Mouse (Mus musculus) urinary bladder, postnatal 10 days (tissue): ENCODE measurements around the gene Odf3l1.

Experiments used
- DNase-seq: peaks from one replicate; pipeline ENCODE4 v3.0.0; 2022; ENCODE audit warnings: low spot score

Gene Odf3l1

DNA sequence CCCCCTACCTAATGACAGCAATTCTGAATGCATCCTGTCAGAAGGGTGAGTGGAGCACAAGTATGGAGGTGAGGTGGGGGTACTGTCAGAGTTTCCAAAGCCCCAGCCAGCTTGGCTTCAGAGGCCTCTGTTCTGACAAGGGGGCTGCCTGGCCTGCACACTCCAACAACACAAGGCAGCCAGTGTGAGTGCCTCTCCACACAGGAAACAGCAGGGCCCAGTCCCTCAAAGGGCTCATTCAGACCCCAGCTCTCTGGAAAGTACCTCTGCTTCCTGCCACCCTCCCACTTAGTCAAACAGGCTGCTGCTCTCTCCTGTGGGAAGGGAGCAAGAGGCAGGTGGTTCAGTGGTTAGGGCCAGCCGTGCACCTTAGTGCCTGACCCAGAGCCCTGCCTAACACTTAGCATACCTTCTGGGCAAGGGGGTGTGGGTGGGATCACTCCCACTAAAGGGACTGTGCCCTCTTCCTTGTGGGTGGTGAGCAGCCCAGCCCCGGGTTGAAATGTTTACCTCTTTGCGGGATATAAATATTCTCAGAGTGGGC lies 17.1 kb upstream of the Odf3l1 start:
- no peak for DNase-seq

DNA sequence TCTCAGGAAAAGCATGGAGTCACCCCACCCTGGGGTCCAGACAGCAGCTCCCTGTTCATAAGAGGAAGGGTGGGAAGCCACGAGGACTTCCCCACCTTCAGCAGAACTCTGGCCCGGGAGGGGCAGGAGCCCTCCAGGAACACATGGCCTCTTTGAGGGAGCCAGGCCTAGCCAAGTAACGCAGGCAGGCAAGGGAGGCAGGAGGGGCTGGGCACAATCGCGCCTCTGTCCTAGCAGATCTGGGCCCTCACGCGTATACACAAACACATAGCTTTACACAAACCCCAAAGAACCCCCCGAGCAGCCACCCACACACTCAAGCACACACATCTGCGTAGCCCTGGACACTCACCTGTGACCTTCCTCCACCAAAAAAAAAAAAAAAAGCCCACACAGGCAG lies 16.3 kb upstream of the Odf3l1 start:
- DNase-seq, result no peak

DNA sequence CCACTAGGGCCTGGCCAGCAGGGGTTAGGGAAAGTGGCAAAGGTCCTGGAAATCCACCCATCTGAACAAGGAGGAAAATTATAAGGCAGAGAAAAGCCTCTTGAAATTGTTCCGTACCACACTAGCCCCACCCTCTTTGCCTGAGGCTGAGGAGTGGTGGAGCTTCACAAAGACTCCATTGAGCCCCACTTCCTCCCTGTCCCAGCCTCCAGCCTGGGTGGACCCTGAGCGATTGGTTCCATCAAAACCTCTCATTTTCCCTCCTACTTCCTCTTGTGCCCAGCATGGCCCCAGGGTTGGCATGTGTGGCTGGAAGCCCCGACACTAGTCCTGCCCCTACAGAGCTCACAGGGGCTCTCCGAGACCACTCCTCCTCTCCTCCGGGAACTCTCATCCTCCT lies 12.8 kb upstream of the Odf3l1 start:
- DNase-seq, result no peak

DNA sequence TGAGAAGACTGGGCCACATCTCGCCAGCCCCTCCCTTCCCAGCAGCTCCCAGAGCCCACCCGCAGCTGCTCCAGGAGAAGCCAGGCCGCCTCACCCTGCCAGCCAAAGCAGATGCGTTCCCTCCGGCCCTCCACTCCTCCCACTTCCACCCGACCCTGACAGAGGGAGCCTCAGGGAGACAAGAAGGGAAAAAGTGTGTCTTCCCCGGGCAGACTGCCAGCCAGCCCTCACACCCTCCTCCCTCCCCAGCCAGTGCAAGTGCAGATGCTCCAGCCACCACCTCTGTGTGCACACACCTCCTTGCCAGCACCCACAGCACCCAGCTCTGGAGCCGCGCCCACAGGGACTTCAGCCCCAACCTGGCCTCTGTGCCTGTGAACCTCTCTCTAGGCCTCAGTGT lies 12.3 kb upstream of the Odf3l1 start:
- no peak for DNase-seq

DNA sequence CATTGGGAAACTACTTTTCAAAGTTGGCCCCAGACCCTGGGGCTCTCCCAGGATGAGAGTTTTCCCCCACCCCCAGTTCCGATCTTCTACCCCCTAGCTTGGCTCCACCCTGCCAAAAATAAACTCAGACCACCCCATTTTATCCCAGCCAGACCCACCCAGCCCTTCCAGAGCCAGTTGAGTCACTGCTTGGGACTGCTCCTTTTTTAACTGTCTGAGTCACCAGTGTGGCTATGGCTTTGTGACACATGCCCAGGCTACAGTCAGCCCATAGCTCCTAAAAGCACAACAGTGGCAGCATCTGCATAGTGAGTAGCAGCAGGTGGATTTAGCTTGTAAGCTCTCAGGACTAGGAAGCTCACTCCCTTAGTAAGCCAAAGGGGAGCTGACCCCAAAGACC lies 8.6 kb upstream of the Odf3l1 start:
- no peak for DNase-seq

DNA sequence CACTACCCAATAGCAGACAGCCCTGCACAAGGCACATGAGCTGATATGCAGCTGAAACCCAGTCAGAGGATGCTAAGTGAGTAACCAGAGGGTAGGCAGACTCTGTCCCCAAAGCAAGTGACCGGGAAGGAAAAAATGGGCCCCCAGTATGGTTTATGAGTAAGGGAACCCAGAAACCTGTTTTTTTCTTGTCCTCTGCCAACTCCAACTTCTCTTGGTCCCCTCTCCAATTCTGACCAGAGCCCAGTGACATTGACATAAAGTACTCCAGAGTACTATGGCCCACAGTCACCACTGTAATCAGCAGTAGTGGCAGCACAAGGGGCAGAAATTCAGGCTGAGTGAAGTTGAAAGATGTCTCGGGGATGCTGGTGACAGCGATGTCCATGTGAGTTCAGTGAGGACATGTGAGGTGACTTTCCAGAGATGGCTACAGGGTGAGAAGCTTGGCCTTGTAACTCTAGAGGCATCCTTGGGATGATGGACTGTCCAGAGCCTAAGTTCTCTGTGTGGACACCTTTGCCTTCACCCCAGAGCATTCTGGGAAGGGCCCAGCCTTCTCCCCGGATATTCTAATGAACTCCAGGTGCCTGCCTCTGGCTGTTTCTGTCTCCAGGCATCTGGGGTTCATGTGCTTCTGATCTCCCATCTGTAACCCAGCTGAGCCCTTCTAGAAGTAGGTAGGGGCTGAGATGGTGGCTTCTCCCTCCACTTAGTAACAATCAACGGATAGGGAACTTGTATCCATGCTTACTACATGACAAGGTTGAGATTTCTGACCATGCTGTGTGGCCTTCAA lies 7.8 kb upstream of the Odf3l1 start:
- no peak for DNase-seq

DNA sequence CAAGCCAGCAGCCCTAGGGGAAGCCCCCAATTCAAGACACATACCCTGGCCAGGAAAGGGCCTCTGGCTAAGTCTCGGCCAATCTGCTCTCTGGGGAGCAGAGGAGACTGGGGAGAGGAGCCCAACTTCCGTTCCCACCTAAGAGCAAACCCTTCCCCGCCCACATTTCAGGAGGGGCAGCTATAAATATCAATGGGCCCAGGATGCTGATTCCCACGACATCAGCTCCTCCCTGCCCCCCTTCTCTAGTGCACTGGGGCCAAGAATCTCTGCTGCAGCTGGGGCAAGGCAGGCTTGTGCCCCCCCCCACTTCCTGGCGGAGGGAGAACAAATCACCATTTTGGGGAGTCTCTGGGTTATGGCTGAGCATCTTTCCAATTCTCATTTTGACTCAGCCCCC lies 6.7 kb upstream of the Odf3l1 start:
- no peak for DNase-seq

DNA sequence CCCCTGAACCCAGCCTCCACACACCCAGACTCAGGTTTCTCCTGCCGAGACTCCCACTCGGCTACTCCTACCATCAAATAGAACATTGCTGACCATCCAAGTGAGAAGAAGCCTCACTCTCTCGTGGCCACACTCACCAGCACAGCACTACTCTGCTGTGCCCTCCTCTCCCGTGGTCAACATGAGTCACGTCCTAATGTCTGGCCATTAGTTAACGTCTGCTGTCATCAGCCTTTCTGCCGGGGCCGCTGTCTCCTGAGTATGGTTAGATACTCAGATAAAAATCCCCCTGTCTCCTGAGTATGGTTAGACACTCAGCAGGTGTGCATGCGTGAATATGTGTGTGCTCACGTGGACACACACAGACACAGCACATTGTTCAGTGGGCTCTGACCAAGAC lies 6.3 kb upstream of the Odf3l1 start:
- no peak for DNase-seq

DNA sequence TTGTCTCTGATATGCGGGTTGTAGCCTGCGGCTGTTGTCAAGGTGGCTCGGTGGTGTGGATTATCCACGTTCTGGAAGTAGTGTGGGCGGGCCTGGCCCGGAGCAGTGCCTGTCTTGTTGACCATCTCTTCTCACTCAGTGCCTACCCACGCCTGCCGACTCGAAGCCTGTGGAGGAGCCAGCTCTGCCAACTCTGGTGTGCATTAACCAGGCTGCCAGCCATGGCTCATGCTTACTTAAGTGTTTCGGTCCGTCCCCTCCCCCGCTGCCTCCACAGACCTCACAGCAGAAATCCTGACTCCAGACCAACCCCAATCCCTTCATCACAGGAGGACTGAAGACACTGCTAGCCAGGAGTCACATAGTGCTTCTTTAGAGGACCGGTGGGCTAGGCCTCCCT lies 5.1 kb upstream of the Odf3l1 start:
- no peak for DNase-seq

DNA sequence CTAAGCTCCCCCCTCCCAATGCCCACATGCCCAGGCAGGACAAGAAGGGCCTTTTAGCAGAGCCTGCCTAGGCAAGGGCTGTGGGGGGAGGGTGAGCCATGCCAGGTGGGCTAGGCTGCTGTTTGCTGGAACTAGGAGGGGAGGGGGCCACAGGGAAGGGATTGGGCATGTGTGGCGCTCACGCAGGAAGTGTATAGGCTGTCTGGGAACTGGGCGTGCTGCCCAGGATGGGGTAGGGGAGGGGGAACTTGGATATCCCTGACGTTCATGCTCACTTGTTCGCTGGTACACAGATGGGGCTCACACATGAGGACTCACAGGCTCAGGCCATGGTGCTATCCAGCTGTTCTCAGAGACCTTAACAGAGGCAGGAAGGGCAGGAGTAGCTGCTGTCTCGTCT lies 3.8 kb upstream of the Odf3l1 start:
- DNase-seq, result no peak

DNA sequence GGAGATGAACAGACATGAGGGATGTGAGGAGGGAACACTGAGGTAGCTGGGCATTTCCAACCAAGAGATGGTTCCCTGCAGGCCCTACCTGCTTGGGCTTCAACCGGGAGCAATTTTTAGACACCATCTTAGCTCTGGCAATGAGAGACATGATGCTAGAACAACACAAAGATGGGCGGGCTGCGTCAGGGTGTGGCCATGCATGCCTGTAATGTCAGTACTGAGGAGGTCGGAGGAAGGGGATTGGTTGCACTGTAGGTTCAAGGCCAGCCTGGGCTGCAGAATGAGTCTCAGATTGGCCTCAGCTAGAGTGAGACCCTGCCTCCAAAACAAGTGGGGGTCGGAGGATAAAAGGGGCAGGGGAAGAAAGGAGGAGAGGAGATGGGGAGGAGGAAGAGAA lies 2.0 kb upstream of the Odf3l1 start:
- DNase-seq, result no peak

DNA sequence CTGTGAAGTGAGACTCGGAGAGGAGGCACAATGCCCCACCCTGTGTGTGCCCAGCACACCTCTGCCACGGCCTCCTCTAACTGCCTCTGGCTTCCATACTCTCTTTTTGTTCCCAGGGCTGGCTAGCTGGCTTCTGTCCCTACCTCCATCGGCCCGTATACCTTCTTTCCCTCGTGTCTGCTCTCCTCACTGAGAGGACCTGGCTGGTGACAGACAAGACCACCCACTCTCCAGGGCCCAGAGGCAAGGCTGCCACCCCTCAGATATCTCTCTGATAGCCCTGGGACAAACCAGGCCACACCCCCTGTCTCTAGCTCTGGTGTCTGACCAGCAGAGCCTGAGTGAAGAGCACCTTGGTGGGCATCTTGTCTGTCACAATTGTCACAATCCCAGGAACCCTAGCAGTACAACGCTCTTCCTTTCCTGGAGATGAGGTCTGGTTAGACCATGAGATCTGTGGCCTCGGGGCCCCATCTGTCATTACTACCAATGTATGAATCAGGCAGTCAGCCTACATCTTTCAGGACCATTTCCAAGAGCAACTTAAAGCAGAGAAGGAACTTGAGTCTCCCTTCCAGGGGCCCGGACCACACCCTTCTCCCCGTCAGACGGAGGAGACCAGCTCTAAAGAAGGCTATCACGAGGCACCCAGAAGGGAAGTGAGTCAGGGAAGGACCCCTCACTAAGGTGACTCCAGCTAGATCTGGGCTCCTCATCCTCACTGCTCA lies 1.4 kb upstream of the Odf3l1 start:
- DNase-seq, result no peak

DNA sequence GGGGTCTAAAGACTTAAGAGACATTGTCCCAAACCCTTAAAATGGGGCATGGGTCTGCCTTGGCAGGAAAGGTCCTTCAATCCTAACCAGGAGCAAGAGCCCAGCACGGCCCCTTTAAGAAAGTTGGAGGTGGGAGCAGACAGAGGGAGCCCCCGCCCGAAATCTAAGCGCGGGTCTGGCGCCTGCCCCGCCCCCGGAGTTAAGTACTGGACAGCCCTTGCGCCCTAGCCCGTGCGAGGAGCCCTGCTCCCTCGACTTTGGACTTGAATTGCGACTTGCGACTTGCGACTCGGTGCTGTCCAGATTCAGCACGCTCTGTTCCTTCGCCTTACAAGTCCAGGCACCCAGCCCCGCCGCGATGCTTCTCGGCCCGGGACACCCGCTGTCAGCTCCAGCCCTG lies 353 bp upstream of the Odf3l1 start, which contains the start of gene Cspg4:
TSS of gene Cspg4 (plus strand) at position 202 of the 400 bp plus-strand sequence.
- DNase-seq, result no peak

DNA sequence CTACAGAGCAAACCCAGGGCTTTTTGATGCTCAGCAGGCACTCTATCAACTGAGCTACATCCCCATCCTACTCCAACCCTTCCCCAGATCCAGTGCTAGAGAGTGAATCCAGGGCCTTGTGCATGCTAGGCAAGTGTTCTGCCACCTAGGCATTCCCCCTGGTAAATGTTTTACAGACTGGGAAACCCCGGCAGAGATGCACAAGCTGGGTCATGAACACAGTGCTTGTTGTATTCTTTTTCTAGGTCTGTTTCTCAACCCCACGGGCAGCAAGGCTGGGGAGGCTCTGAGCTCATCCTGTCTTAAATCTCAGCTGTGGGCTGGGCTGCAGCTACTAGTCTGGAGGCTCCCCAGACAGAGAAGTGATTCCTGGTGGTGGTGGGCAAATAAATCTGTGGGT lies 1.6 kb downstream of the Odf3l1 start:
- no peak for DNase-seq

DNA sequence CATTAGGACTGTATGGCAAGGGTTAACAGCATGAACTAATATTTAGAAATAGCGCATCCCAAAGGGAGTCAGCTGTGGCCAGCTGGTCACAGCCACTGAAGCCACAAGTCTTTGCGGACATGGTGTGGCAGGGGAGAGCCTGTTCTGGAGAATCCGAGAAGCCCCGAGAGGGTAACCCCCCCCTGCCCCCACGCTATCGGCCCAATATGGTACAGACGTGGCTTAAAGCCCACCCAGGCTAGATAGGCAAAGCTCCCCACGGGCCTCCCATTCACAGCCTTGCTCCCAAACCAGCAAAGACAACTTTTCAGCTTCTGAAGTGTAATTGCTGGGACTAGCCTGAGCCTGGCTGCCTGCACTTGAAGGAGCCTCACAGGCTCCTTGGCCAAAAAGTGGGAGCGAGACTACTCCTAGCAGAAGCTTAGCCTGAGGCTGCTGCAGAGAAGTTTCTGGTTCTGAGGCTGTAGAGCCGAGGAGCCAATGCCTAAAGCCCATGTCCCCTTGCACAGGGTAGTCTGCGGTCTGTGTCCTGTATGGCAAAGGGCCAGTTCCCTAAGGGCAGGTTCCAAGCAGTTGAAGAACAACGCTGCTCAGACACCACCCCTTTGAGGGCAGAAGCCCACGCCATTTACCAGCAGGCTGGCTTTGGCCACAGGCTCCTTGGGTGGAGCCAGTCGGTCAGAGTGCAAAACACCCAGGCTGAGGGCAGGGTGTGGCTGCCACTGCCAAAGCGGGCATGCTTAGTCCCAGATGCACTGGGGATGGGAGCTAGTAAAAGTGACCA lies 3.8 kb downstream of the Odf3l1 start:
- no peak for DNase-seq

DNA sequence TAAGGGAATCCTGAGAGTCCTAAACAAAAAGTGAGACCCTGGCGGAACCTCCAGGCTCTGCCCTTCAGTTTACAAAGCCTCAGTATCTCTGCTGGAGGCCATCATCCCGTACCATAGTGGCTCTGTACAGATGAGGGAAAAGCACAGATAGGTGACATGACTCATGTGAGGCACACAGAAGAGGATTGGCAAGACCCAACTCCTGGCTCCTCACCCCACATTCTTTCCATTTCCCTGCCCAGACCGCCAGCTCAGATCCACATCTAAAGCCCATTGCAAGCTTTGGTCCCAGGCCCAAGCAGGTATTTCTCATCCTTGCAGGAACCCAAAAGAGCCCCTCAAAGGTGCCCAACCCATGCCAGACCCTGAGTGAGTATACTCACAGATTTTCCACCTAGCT lies 4.4 kb downstream of the Odf3l1 start:
- DNase-seq, result no peak

DNA sequence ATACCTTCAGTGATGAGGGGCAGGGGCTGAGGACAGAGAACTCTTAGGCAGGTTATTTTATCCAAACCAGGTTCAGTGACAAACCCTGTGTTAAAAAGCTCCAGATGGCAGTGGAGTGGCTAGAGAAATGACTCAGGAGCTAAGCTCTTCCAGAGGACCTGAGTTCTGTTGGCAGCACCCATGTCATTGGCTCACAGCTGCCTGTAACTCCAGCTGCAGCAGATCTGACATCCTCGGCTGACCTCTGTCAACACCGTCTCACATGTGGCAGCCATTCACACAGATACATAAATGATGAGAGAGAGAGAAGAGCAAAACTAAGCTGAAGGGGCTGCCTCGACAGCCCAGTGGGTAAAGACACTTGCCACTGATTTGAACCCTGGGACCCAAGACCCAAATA lies 7.0 kb downstream of the Odf3l1 start:
- DNase-seq, result no peak

DNA sequence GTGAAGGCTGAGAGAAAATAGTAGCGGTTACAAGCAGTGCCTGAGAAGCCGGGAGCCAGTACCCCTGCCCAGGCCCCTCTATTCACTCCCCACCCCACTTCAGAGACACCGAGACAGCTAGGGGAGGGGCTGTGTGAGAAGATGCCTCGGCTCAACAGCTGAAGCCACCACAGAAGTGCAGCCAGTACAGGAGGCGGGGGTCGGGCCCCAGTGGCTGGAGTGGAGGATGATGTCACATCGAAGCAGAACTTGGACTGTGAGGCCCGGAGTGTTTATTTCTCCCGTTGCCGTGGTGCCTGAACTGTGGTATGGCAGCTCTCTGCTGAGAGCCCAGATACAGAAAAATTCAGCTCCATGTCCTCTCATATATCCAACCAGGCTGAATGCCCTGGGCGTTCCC lies 12.7 kb downstream of the Odf3l1 start:
- no peak for DNase-seq

DNA sequence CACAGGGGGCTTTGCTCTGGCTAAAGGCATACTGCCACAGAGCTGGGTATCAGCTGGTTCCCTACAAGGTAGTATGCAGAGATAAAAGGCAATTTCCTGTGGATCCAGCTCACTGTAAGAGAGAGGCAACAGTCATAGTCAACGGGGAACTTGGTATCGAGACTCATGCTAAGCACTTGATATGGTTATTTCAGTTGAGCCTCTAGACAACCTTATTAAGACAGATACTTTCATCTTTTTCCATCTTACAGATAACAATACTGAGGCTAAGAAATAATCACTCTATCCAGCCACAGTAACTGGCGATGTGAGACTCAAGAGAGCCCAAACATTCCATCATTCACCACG lies 13.6 kb downstream of the Odf3l1 start:
- no peak for DNase-seq

DNA sequence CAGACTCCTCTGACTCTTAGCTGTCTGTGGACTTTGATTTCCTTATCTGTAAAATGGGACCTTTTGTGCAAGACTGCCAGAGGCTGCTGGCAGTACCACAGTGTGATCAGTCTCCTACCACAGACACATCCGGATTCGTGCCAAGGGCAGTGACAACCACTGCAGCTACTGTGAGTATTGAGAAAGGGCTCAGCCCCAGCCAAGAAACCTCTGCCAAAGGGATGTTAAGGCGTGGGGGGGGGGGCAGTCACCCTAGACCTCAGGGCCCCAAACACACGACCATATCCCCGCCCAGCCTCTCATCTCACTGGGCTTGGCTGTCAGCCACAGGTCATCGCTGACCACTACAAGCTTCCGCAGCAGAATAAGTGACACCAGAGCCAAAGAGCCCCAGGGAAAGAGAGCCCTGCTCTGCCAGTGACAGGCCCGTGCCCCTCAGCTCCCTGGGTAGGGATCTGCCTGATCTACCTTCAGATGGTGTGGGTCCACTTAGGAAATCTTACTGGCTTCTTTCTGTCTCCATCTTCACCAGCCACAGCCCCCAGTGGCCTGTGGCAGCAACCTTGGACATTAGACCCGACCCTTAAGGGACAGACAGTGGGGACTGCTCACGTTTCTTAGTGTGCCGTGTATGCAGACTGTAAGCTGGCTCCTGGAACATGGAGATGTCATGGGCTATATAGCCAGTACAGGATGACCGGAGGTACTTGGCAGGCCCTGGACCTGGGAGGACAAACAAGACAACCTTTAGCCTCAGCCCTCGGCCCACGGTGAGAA lies 14.2 kb downstream of the Odf3l1 start:
- no peak for DNase-seq

DNA sequence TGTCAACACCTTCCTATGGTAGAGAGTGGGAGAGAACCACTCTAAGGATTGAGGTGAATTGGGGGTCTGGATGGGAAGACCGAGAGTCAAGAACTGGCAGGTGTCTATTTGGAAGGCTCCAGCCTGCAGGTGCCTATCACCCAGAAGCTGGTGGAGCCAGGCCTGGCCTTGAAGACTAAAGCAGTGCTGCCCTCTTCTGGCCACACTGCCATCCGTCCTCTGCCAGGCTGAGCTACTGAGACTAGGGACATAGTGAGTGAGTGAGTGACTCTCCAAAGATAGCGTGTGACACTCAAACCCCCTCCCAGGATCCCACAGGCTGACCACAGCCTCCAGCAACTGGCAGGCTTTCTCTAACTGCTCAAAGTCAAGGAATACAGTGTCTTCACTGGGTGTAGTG lies 17.0 kb downstream of the Odf3l1 start:
- no peak for DNase-seq

DNA sequence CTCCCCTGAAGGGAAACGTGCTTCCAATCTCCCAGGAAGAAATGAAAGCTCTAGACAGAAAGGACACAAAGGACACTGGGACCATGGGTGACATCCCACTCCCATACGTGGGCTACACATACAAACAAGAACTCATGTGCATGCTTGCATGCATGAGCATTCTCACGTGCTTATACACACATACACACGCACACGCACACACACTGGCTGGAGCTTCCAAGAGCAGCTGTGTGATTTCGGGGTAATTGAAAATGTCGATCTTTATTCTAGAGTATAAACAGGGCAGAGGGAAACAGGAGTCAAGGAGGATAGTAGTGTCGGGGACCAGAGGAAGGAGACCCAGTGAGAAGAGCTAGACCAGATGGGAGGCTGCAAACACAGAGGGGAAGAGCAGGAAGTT lies 19.8 kb downstream of the Odf3l1 start:
- DNase-seq, result no peak
